Mouse (Mus musculus) ES-E14 (cell line): ENCODE results near the gene Nrcam. TPM values are rescaled to one million over a fixed set of nuclear protein-coding genes. Genes with fewer than 3 reads are reported as not detected.

Experiments used
- DNase-seq: peaks from one replicate; pipeline ENCODE4 v3.0.0-alpha.2; 2013; ENCODE audit warnings: low read depth, low spot score
- H3K27ac ChIP-seq: 2 replicates; pipeline ENCODE4 v1.5.1; 2012; ENCODE audit warnings: low read depth, mild to moderate bottlenecking, low read length, moderate library complexity, mixed read lengths; ENCODE audit not compliant: poor library complexity, insufficient read depth, severe bottlenecking
- H3K36me3 ChIP-seq: 2 replicates; pipeline ENCODE4 v1.6.1; 2012; ENCODE audit warnings: mild to moderate bottlenecking, low read length, moderate library complexity, mixed read lengths; ENCODE audit not compliant: control insufficient read depth, poor library complexity, insufficient read depth, severe bottlenecking
- H3K4me1 ChIP-seq, 2 experiments: fragments of 150-350 bp in 1 of 2; sonication (generic) in 1 of 2; 2 replicates each; pipeline ENCODE4 v1.6.1; 2012; ENCODE audit warnings: low read length in 2 of 2, mild to moderate bottlenecking in 1 of 2, mixed read lengths in 1 of 2; ENCODE audit not compliant: control insufficient read depth in 2 of 2, insufficient read depth in 2 of 2, poor library complexity in 1 of 2
- H3K4me3 ChIP-seq, 2 experiments: fragments of 150-350 bp in 1 of 2; sonication (generic) in 1 of 2; 2 replicates each; pipeline ENCODE4 v1.5.1; 2012; ENCODE audit warnings: low read length in 2 of 2, low read depth in 1 of 2, mild to moderate bottlenecking in 1 of 2, mixed read lengths in 1 of 2; ENCODE audit not compliant: insufficient read depth in 1 of 2, poor library complexity in 1 of 2, severe bottlenecking in 1 of 2
- H3K9ac ChIP-seq: 2 replicates; pipeline ENCODE4 v1.6.1; 2012; ENCODE audit warnings: low read depth, mild to moderate bottlenecking, low read length, mixed read lengths; ENCODE audit not compliant: poor library complexity, insufficient read depth, severe bottlenecking
- H3K9me3 ChIP-seq: fragments of 150-350 bp; sonication (generic); 2 replicates; pipeline ENCODE4 v1.6.1; 2012; ENCODE audit warnings: low read depth, mild to moderate bottlenecking, low read length; ENCODE audit not compliant: control insufficient read depth, insufficient read depth
- CHD2 ChIP-seq: IDR thresholded peaks from 2 replicates; pipeline ENCODE4 v1.6.1; 2014; ENCODE audit warnings: mild to moderate bottlenecking, low read depth, low read length, inconsistent platforms
- HCFC1 ChIP-seq: IDR thresholded peaks from 2 replicates; pipeline ENCODE4 v1.6.1; 2012; ENCODE audit warnings: low read length, inconsistent platforms, borderline replicate concordance; ENCODE audit not compliant: insufficient read depth
- MAFK ChIP-seq: IDR thresholded peaks from 2 replicates; pipeline ENCODE4 v1.6.1; 2014; ENCODE audit warnings: mild to moderate bottlenecking, low read depth, low read length, inconsistent platforms; ENCODE audit not compliant: insufficient read depth
- ZC3H11A ChIP-seq: IDR thresholded peaks from 2 replicates; pipeline ENCODE4 v1.6.1; 2012; ENCODE audit warnings: low read depth, mild to moderate bottlenecking, inconsistent platforms, low read length, borderline replicate concordance
- ZNF384 ChIP-seq: IDR thresholded peaks from 2 replicates; pipeline ENCODE4 v1.6.1; 2012; ENCODE audit warnings: low read depth, low read length, inconsistent platforms
- in situ Hi-C, 2 experiments: fragments of 600-800 bp; cut with MboI; formaldehyde crosslinking; loops; one replicate each; pipeline ENCODE4 v1.15.1; 2025; ENCODE audit warnings: low sequenced_read_pairs in 2 of 2, inconsistent platforms in 1 of 2; ENCODE audit not compliant: unreplicated experiment in 2 of 2
- total RNA-seq: library from RNA; depleted of rRNA; stranded (reverse); fragments of 300-350 nt; gene quantifications from 2 replicates; pipeline ENCODE4 v1.2.3, GENCODE M21; 2012

Gene Nrcam
- total RNA-seq, 1 experiment: 2.9 TPM

DNA sequence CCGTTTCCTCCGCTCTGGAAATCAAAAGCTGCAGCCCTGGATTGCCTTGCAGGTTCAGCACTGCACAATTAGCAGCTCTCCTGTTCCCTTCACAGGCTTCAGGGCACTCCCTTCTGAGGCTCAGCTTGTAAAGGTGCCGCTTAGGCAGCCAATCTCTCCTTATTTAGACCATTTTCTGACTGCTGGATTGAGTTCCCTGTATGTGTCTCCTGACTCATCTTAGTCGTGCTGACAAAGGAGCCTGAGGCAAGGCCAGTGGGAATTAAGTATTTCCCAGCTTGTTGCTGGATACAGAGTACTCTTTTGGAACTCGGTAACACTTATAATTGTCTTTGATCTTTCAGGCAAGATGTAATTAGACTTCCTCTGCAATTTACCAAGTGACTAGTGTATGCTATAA lies 69.1 kb downstream of the Nrcam start:
- TF ChIP-seq ZNF384 (no peak), HCFC1 (no peak), MAFK (no peak), ZC3H11A (no peak), CHD2 (no peak)
- H3K36me3 ChIP-seq: no peaks in the 10 kb centered on the region
- H3K4me3 ChIP-seq: no peak overlapping the region
- no peak for DNase-seq
- no peaks in the 10 kb centered on the region for H3K4me1 ChIP-seq
- H3K9me3 ChIP-seq: no peaks in the 10 kb centered on the region
- H3K27ac ChIP-seq: no peak overlapping the region
- H3K9ac ChIP-seq: no peak overlapping the region
- in situ Hi-C loops: no loop called here

DNA sequence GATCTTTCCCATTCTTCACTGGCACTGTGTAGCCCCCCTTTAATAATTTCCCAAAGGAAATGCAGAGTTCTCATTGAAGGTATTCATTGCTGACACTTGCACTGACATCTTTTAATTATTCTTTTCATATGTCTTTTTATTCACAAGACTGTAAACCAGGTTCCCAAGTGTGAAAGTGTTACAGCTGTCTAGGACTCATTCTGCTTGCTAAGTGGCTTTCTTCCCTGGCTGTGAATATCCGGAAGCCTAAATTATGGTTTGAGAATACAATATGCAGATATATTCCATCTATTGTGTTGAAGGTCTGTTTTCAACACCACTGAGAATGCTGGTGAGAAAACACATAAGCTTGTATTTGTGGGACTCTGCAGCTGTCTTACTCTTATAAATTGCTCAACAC lies 73.4 kb downstream of the Nrcam start:
- Histone ChIP-seq H3K4me1 (no peaks in the 10 kb centered on the region), H3K27ac (no peak overlapping the region), H3K9ac (no peak overlapping the region), H3K4me3 (no peak overlapping the region), H3K9me3 (no peaks in the 10 kb centered on the region), H3K36me3 (no peaks in the 10 kb centered on the region)
- in situ Hi-C loops: no loop called here
- no peak for DNase-seq
- TF ChIP-seq ZNF384 (no peak), ZC3H11A (no peak), MAFK (no peak), HCFC1 (no peak), CHD2 (no peak)

- in situ Hi-C loops: no loop called here
- Histone ChIP-seq H3K9ac (no peak overlapping the region), H3K9me3 (no peaks in the 10 kb centered on the region), H3K4me3 (no peak overlapping the region), H3K36me3 (no peaks in the 10 kb centered on the region), H3K27ac (no peak overlapping the region), H3K4me1 (no peaks in the 10 kb centered on the region)
- DNase-seq: no peak
- TF ChIP-seq CHD2: no peak
- TF ChIP-seq ZC3H11A: no peak
- no peak for TF ChIP-seq HCFC1
- TF ChIP-seq ZNF384: no peak
- no peak for TF ChIP-seq MAFK
Measured at GRCm38 (mm10) chr12:44403270-44403669, 74.6 kb downstream of the Nrcam start.

GRCm38 (mm10) chr12:44403731-44404424 lies 75.2 kb downstream of the Nrcam start:
- H3K27ac ChIP-seq: no peak overlapping the region
- H3K4me1 ChIP-seq: no peaks in the 10 kb centered on the region
- H3K9ac ChIP-seq: no peak overlapping the region
- no peaks in the 10 kb centered on the region for H3K9me3 ChIP-seq
- H3K36me3 ChIP-seq: no peaks in the 10 kb centered on the region
- no peak for DNase-seq
- in situ Hi-C loops: no loop called here
- H3K4me3 ChIP-seq: no peak overlapping the region
- no peak for TF ChIP-seq HCFC1
- no peak for TF ChIP-seq MAFK
- TF ChIP-seq ZC3H11A: no peak
- no peak for TF ChIP-seq ZNF384
- no peak for TF ChIP-seq CHD2

DNA sequence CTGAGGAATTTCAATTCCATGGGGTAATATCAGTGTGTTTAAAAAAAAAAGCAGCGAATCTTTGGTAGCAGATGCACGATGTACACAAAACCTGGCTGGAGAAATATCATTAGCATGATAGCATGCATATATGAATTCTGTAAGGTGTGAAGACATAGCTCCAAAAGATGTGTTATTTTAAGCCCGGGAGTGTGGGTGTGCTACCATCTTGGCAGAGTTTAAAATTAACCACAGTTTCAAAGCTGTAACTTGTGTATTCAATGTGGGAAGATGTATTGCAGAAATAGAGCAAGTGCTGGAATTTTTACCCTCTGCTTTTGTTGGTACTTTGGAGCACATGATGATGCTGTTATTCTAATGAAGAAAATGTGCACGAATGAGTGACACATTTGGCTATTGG lies 81.1 kb downstream of the Nrcam start:
- Histone ChIP-seq H3K4me3 (no peak overlapping the region), H3K36me3 (no peaks in the 10 kb centered on the region), H3K27ac (no peak overlapping the region), H3K4me1 (no peaks in the 10 kb centered on the region), H3K9me3 (no peaks in the 10 kb centered on the region), H3K9ac (no peak overlapping the region)
- no peak for DNase-seq
- in situ Hi-C loops: no loop called here
- TF ChIP-seq MAFK: no peak
- TF ChIP-seq HCFC1: no peak
